Mouse (Mus musculus) limb, embryonic 11.5 days (tissue): Measurements from ENCODE around the gene Uckl1. TPM values are rescaled to one million over a fixed set of nuclear protein-coding genes. Genes with fewer than 3 reads are reported as not detected.

Experiments
- ATAC-seq: fragments of 200-750 bp; cut with Nextera tagmentation; 2 replicates; pipeline ENCODE4 v1.8.0; 2017; ENCODE audit warnings: low read depth; ENCODE audit not compliant: insufficient number of reproducible peaks, low FRiP score, low TSS enrichment
- DNase-seq: peaks from one replicate; pipeline ENCODE4 v3.0.0-alpha.2; 2015; ENCODE audit warnings: low spot score
- H3K27ac ChIP-seq: fragments of 300-500 bp; sonication (generic); replicated peaks from 2 replicates; pipeline ENCODE4 v1.5.1; 2014; ENCODE audit warnings: low read depth, mild to moderate bottlenecking, low read length
- H3K27me3 ChIP-seq: fragments of 300-500 bp; sonication (generic); 2 replicates; pipeline ENCODE4 v1.6.1; 2014; ENCODE audit warnings: mild to moderate bottlenecking, low read length, mixed read lengths; ENCODE audit not compliant: control insufficient read depth, insufficient read depth
- H3K36me3 ChIP-seq: fragments of 300-500 bp; sonication (generic); 2 replicates; pipeline ENCODE4 v1.6.1; 2014; ENCODE audit warnings: mild to moderate bottlenecking, low read length, moderate library complexity, mixed read lengths; ENCODE audit not compliant: control insufficient read depth, insufficient read depth
- H3K4me1 ChIP-seq: fragments of 300-500 bp; sonication (generic); 2 replicates; pipeline ENCODE4 v1.6.1; 2014; ENCODE audit warnings: low read length, mixed read lengths; ENCODE audit not compliant: control insufficient read depth, insufficient read depth
- H3K4me2 ChIP-seq: fragments of 300-500 bp; sonication (generic); 2 replicates; pipeline ENCODE4 v1.6.1; 2014; ENCODE audit warnings: low read depth, mild to moderate bottlenecking, moderate library complexity; ENCODE audit not compliant: severe bottlenecking
- H3K4me3 ChIP-seq: fragments of 300-500 bp; sonication (generic); 2 replicates; pipeline ENCODE4 v1.5.1; 2014; ENCODE audit warnings: low read depth, low read length
- H3K9ac ChIP-seq: fragments of 300-500 bp; sonication (generic); 2 replicates; pipeline ENCODE4 v1.6.1; 2014; ENCODE audit warnings: mild to moderate bottlenecking, low read length
- H3K9me3 ChIP-seq: fragments of 300-500 bp; sonication (generic); 2 replicates; pipeline ENCODE4 v1.6.1; 2016; ENCODE audit warnings: low read length; ENCODE audit not compliant: control insufficient read depth
- WGBS: fragments of 180-500 bp; shearing (Covaris S2); extraction: QIAGEN DNeasy Blood & Tissue Kit; methylation state at CpG from one replicate; pipeline ENCODE4 v1.1.7; 2014; 5-methylcytosine and 5-hydroxymethylcytosine counted together
- polyA plus RNA-seq: library from polyadenylated mRNA; unstranded; fragments of >200 nt; fragmentation: Nextera tagmentation; extraction: Ambion mirVana; gene quantifications from 2 replicates; pipeline ENCODE4 v1.2.1, GENCODE M21; 2014

The Uckl1 gene
- 34.4 and 39.7 TPM in 2 replicates for polyA plus RNA-seq

- H3K9ac ChIP-seq: no peak within 1 kb of the TSS
- no peak within 1 kb of the TSS for H3K4me3 ChIP-seq
- no peak within 1 kb of the TSS for H3K27ac ChIP-seq
- DNase-seq: no peak
- peaks cover 32% of the 10 kb centered on the region for H3K36me3 ChIP-seq
- no peak within 1 kb of the TSS for H3K4me2 ChIP-seq
- H3K27me3 ChIP-seq: no peaks in the 10 kb centered on the region
- WGBS: 85% methylated on average over 4 of the region's 4 CpGs
- peaks cover 3% of the 10 kb centered on the region; the same call in 1 of the 2 replicates for H3K4me1 ChIP-seq
- ATAC-seq: no peak
- no peaks in the 10 kb centered on the region for H3K9me3 ChIP-seq
Observed at GRCm38 (mm10) chr2:181584411-181584942, at the start of gene Uckl1. Gene Uckl1 (minus strand): TSS chr2:181584892.

DNA sequence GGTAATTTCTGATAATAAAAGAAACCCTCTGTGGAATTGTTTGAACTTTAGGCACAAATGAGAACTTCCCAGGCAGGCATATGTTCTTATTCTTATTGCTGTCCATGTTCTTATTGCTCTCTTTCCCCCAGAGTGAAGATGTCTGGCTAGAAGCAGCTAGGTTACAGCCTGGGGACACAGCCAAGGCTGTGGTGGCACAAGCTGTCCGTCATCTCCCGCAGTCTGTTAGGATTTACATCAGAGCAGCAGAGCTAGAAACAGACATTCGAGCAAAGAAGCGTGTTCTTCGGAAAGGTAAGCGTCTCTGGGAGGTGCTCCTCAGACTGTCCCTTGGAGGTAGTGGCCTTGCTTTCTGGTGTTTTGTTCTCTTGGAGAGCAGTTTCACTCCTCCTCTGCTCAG, 47.9 kb upstream of the Uckl1 start:
- peaks cover 22% of the 10 kb centered on the region for H3K36me3 ChIP-seq
- H3K27ac ChIP-seq: no peak overlapping the region
- H3K9me3 ChIP-seq: no peaks in the 10 kb centered on the region
- no peak overlapping the region for H3K4me2 ChIP-seq
- WGBS: 95% methylated on average over 6 of the region's 6 CpGs
- no peaks in the 10 kb centered on the region for H3K4me1 ChIP-seq
- no peak for DNase-seq
- no peaks in the 10 kb centered on the region for H3K27me3 ChIP-seq
- no peak for ATAC-seq
- H3K9ac ChIP-seq: no peak overlapping the region
- H3K4me3 ChIP-seq: no peak overlapping the region

- no peaks in the 10 kb centered on the region for H3K27me3 ChIP-seq
- H3K4me1 ChIP-seq: no peaks in the 10 kb centered on the region
- no peak overlapping the region for H3K27ac ChIP-seq
- H3K4me2 ChIP-seq: no peak overlapping the region
- H3K9ac ChIP-seq: no peak overlapping the region
- ATAC-seq (no peak), DNase-seq (no peak)
- no peak overlapping the region for H3K4me3 ChIP-seq
- H3K9me3 ChIP-seq: no peaks in the 10 kb centered on the region
- H3K36me3 ChIP-seq: peaks cover 5% of the 10 kb centered on the region
Observed at GRCm38 (mm10) chr2:181628471-181628870, 43.8 kb upstream of the Uckl1 start.

DNA sequence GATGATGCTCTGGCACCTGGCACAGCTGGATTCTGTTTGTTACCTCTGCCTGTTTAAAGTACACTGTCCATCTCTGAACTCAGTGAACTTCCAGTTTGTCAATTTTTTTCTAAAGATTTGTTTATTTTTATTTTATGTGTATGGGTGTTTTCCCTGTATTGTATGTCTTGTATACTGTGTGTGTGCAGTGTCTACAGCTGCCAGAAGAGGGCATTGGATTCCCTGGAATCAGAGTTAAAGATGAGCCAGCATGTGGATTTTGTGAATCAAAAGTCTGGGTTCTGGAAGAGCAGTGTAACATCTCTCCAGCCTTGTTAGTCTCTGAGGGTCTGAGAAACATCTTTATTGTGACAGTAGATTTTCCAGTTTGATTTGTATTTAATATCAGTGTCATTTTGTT, 38.7 kb upstream of the Uckl1 start:
- Histone ChIP-seq H3K4me2 (no peak overlapping the region), H3K36me3 (peaks cover 15% of the 10 kb centered on the region), H3K9ac (no peak overlapping the region), H3K27ac (no peak overlapping the region), H3K4me3 (no peak overlapping the region), H3K4me1 (no peaks in the 10 kb centered on the region), H3K9me3 (no peaks in the 10 kb centered on the region), H3K27me3 (no peaks in the 10 kb centered on the region)
- DNase-seq: peak; percentile 38
- no peak for ATAC-seq

- no peaks in the 10 kb centered on the region for H3K9me3 ChIP-seq
- no peak overlapping the region for H3K4me3 ChIP-seq
- H3K4me2 ChIP-seq: no peak overlapping the region
- H3K36me3 ChIP-seq: peaks cover 17% of the 10 kb centered on the region; the same call in 1 of the 2 replicates
- H3K27me3 ChIP-seq: no peaks in the 10 kb centered on the region
- no peak for ATAC-seq
- WGBS: 87% methylated on average over 5 of the region's 5 CpGs
- no peak for DNase-seq
- H3K9ac ChIP-seq: no peak overlapping the region
- no peak overlapping the region for H3K27ac ChIP-seq
- no peaks in the 10 kb centered on the region for H3K4me1 ChIP-seq
Observed at GRCm38 (mm10) chr2:181618761-181619495, 34.2 kb upstream of the Uckl1 start.

- no peak for DNase-seq
- Histone ChIP-seq H3K9ac (no peak overlapping the region), H3K4me3 (no peak overlapping the region), H3K27me3 (no peaks in the 10 kb centered on the region; the same call in 1 of the 2 replicates), H3K36me3 (no peaks in the 10 kb centered on the region), H3K4me2 (peak overlapping the region; percentile 80; the same call in 1 of the 2 replicates), H3K27ac (no peak overlapping the region), H3K9me3 (no peaks in the 10 kb centered on the region), H3K4me1 (peaks cover 7% of the 10 kb centered on the region)
- no peak for ATAC-seq
- 82% methylated on average over 4 of the region's 4 CpGs for WGBS
Observed at GRCm38 (mm10) chr2:181602367-181602766, 17.7 kb upstream of the Uckl1 start.

- H3K4me2 ChIP-seq: peak overlapping the region; percentile 80
- H3K27ac ChIP-seq: no peak overlapping the region
- no peaks in the 10 kb centered on the region for H3K36me3 ChIP-seq
- no peak for ATAC-seq
- H3K27me3 ChIP-seq: no peaks in the 10 kb centered on the region; the same call in 1 of the 2 replicates
- peaks cover 7% of the 10 kb centered on the region for H3K4me1 ChIP-seq
- H3K4me3 ChIP-seq: peak overlapping the region; percentile 95
- peak; percentile 19 for DNase-seq
- WGBS: 27% methylated on average over 10 of the region's 10 CpGs
- H3K9ac ChIP-seq: peak overlapping the region; percentile 82
- H3K9me3 ChIP-seq: no peaks in the 10 kb centered on the region
Observed at GRCm38 (mm10) chr2:181601751-181602145, 17.1 kb upstream of the Uckl1 start.

DNA sequence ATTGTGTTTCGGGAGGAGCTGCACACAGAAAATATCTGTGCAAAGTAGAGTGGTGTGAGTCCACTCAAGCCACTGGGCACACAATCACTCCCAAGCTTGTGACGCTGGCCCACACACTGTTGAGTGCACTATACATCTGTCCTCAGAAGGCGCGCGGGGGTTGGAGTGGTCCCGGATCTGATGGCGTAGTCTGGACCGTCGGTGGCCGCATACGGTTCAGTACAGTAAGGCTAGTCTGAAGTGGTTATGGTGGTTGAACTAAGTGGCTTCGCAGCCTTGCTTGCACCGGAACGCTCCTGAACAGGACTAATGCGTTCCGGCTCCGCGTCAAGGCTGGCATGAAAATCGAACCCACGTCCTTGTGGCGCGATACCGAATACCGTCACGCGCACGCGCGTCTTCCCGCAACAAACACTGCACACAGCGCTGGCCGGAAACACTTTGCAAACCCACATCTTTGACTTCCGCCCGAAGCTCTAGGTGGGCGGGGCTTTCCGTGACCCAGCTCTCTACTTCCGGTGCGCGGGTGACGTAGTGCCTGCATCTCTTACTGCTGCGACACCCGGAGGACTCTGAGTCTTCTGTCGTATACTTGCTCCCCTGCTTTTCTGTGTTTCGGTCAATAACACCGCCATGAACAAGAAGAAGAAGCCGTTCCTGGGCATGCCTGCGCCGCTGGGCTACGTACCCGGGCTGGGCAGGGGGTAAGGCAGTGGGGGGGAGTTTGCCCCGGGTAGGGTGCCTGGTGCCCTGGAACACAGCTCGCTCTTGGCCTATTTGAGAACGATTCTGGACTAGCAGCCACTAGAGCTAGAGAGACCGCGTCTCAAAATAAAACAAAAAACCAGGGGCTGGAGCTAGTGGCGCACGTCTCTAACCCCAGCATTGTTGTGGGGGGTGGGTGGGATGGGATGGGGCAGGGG, 16.4 kb upstream of the Uckl1 start:
- Histone ChIP-seq H3K27me3 (no peaks in the 10 kb centered on the region; the same call in 1 of the 2 replicates), H3K36me3 (no peaks in the 10 kb centered on the region), H3K9me3 (no peaks in the 10 kb centered on the region), H3K9ac (peak overlapping the region; percentile 82), H3K27ac (no peak overlapping the region; the same call in 1 of the 2 replicates), H3K4me3 (peak overlapping the region; percentile 95), H3K4me1 (peaks cover 7% of the 10 kb centered on the region), H3K4me2 (peak overlapping the region; percentile 80)
- 1% methylated on average over 57 of the region's 57 CpGs for WGBS
- ATAC-seq (peak; percentile 91), DNase-seq (peak; percentile 98)
